Mouse (Mus musculus) ES-Bruce4 (cell line): ENCODE measurements around the gene Padi1. TPM values are rescaled to one million over a fixed set of nuclear protein-coding genes. Genes with fewer than 3 reads are reported as not detected.

Experiments
- H3K27ac ChIP-seq: 2 replicates; pipeline ENCODE4 v1.5.1; 2012; ENCODE audit warnings: low read length, inconsistent platforms; ENCODE audit not compliant: insufficient read depth
- H3K27me3 ChIP-seq: 2 replicates; pipeline ENCODE4 v1.6.1; 2012; ENCODE audit warnings: mild to moderate bottlenecking, low read length, inconsistent platforms; ENCODE audit not compliant: control insufficient read depth, poor library complexity, insufficient read depth, severe bottlenecking
- H3K36me3 ChIP-seq: 2 replicates; pipeline ENCODE4 v1.6.1; 2012; ENCODE audit warnings: inconsistent platforms, mild to moderate bottlenecking, low read length, moderate library complexity; ENCODE audit not compliant: control insufficient read depth, poor library complexity, insufficient read depth, severe bottlenecking
- H3K4me1 ChIP-seq: one replicate; pipeline ENCODE4 v1.8.1; 2011; ENCODE audit warnings: low read length; ENCODE audit not compliant: control insufficient read depth, insufficient read depth
- H3K4me3 ChIP-seq: 2 replicates; pipeline ENCODE4 v1.5.1; 2011; ENCODE audit warnings: low read depth, mild to moderate bottlenecking, low read length
- H3K9ac ChIP-seq: 2 replicates; pipeline ENCODE4 v1.6.1; 2012; ENCODE audit warnings: low read depth, mild to moderate bottlenecking, inconsistent platforms; ENCODE audit not compliant: poor library complexity, severe bottlenecking
- H3K9me3 ChIP-seq: replicated peaks from 2 replicates; pipeline ENCODE4 v1.6.1; 2012; ENCODE audit warnings: mild to moderate bottlenecking, low read length, inconsistent platforms; ENCODE audit not compliant: control insufficient read depth, poor library complexity, insufficient read depth, severe bottlenecking
- CTCF ChIP-seq: IDR thresholded peaks from one replicate; pipeline ENCODE4 v1.8.1; 2011; ENCODE audit warnings: low read depth, low read length
- EP300 ChIP-seq: IDR thresholded peaks from 2 replicates; pipeline ENCODE4 v1.6.1; 2011; ENCODE audit warnings: low read depth, low read length; ENCODE audit not compliant: insufficient read depth
- POLR2A ChIP-seq: IDR thresholded peaks from one replicate; pipeline ENCODE4 v1.8.1; 2011; ENCODE audit warnings: low read length; ENCODE audit not compliant: insufficient read depth
- polyA plus RNA-seq: library from polyadenylated mRNA; stranded (reverse); fragments of >200 nt; gene quantifications from 2 replicates; pipeline ENCODE4 v1.2.4, GENCODE M21; 2011; ENCODE audit warnings: low read depth; ENCODE audit not compliant: missing spikeins, insufficient read depth, insufficient read length

Gene Padi1
- 0.29 and 0.43 TPM in 2 replicates for polyA plus RNA-seq

DNA sequence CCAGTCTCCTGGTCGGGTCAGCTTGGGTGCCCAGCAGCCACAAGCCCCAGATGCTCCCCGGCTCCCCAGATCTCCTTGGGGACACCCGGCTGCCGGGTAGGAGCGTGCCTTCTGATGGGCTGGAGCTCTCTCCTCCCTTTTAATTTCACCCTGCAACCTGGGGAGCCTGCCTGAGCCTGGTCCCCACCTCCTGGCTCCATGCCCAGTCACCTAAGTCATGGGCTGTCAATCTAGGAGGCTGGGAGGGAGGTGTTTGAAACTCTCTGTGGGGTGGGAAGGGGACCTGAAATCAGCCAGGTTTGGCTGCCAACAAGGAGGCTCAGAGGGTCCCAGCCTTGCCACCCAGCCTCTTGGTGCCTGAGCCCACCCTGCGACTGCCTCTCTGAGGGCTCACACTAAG lies at the start of gene Padi1:
Padi1 (minus strand) TSS at position 113 of the 400 bp plus-strand sequence.
- Histone ChIP-seq H3K9ac (no peak within 1 kb of the TSS), H3K27ac (no peak within 1 kb of the TSS)
- TF ChIP-seq POLR2A (no peak), EP300 (no peak), CTCF (no peak)

GRCm38 (mm10) chr4:140892163-140892530 lies 46.6 kb upstream of the Padi1 start:
- no peak for TF ChIP-seq POLR2A
- TF ChIP-seq EP300: no peak
- no peak for TF ChIP-seq CTCF
- no peaks in the 10 kb centered on the region for H3K4me1 ChIP-seq
- H3K27me3 ChIP-seq: no peaks in the 10 kb centered on the region
- no peak overlapping the region for H3K9ac ChIP-seq
- H3K36me3 ChIP-seq: no peaks in the 10 kb centered on the region
- H3K9me3 ChIP-seq: peaks cover 3% of the 10 kb centered on the region; the same call in 1 of the 2 replicates
- no peak overlapping the region for H3K4me3 ChIP-seq
- H3K27ac ChIP-seq: no peak overlapping the region

More for the DNA sequence above, at the start of gene Padi1:
- no peaks in the 10 kb centered on the region for H3K9me3 ChIP-seq
- no peak within 1 kb of the TSS for H3K4me3 ChIP-seq
- H3K36me3 ChIP-seq: no peaks in the 10 kb centered on the region
- no peaks in the 10 kb centered on the region for H3K4me1 ChIP-seq
- H3K27me3 ChIP-seq: no peaks in the 10 kb centered on the region

- no peaks in the 10 kb centered on the region for H3K4me1 ChIP-seq
- no peaks in the 10 kb centered on the region for H3K27me3 ChIP-seq
- H3K9ac ChIP-seq: no peak overlapping the region
- TF ChIP-seq EP300 (no peak), POLR2A (no peak), CTCF (no peak)
- no peak overlapping the region for H3K4me3 ChIP-seq
- no peaks in the 10 kb centered on the region for H3K36me3 ChIP-seq
- H3K9me3 ChIP-seq: peaks cover 3% of the 10 kb centered on the region; the same call in 1 of the 2 replicates
- H3K27ac ChIP-seq: no peak overlapping the region
These were observed 46.1 kb upstream of the Padi1 start for GRCm38 (mm10) chr4:140891525-140892162.

GRCm38 (mm10) chr4:140883852-140884251 lies 38.3 kb upstream of the Padi1 start:
- no peaks in the 10 kb centered on the region for H3K36me3 ChIP-seq
- H3K9ac ChIP-seq: no peak overlapping the region
- TF ChIP-seq CTCF (no peak), POLR2A (no peak), EP300 (no peak)
- H3K27ac ChIP-seq: no peak overlapping the region
- H3K4me1 ChIP-seq: no peaks in the 10 kb centered on the region
- no peaks in the 10 kb centered on the region for H3K27me3 ChIP-seq
- H3K4me3 ChIP-seq: no peak overlapping the region
- H3K9me3 ChIP-seq: no peaks in the 10 kb centered on the region

DNA sequence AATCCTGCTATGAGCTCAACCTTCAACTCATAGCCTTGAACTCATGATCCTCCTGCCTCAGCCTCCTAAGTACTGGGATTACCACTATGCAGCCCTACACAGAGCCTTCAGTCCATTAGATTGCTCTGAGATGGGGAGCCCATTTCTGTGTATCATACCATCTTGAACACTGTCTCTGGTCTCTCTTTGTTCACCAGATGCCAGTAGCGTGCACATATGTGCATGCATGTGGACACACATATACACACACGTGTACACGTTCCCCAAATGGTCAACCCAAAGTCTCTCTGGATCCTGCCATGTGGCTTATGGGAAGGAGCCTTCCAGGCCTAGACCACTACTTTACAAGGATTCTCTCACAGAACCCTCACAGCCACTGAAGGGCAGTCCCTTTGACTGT lies 37.4 kb upstream of the Padi1 start:
- no peak overlapping the region for H3K27ac ChIP-seq
- no peak overlapping the region for H3K9ac ChIP-seq
- no peaks in the 10 kb centered on the region for H3K9me3 ChIP-seq
- H3K27me3 ChIP-seq: no peaks in the 10 kb centered on the region
- no peaks in the 10 kb centered on the region for H3K36me3 ChIP-seq
- no peak for TF ChIP-seq POLR2A
- TF ChIP-seq CTCF: no peak
- no peak for TF ChIP-seq EP300
- H3K4me3 ChIP-seq: no peak overlapping the region
- H3K4me1 ChIP-seq: no peaks in the 10 kb centered on the region

DNA sequence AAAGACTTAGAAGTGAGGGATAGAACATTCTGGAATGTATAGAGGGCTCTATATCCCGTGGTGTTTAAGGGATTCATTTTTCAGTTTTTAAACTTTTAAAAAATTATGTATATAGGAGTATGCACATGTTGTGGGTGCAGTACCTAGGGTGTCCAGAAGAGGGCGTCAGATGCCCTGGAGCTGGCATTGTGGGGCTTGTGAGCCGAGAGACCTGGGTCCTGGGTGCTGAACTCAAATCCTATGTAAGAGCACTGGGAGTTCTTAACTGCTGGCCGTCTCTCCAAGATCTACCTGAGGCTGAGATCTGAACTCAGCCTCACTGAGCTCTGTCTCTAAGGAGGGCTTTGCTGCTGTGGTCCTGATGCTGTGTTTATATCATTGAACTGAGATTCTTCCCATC lies 36.8 kb upstream of the Padi1 start:
- H3K36me3 ChIP-seq: no peaks in the 10 kb centered on the region

More for the DNA sequence above, 36.8 kb upstream of the Padi1 start:
- H3K4me1 ChIP-seq: no peaks in the 10 kb centered on the region
- TF ChIP-seq POLR2A (no peak), CTCF (peak; percentile 23)
- no peak overlapping the region for H3K27ac ChIP-seq
- H3K27me3 ChIP-seq: no peaks in the 10 kb centered on the region
- H3K9ac ChIP-seq: no peak overlapping the region
- no peak overlapping the region for H3K4me3 ChIP-seq
- H3K9me3 ChIP-seq: no peaks in the 10 kb centered on the region
